ENCODE assay signal across 17 mouse cellular contexts in the genomic region with DNA sequence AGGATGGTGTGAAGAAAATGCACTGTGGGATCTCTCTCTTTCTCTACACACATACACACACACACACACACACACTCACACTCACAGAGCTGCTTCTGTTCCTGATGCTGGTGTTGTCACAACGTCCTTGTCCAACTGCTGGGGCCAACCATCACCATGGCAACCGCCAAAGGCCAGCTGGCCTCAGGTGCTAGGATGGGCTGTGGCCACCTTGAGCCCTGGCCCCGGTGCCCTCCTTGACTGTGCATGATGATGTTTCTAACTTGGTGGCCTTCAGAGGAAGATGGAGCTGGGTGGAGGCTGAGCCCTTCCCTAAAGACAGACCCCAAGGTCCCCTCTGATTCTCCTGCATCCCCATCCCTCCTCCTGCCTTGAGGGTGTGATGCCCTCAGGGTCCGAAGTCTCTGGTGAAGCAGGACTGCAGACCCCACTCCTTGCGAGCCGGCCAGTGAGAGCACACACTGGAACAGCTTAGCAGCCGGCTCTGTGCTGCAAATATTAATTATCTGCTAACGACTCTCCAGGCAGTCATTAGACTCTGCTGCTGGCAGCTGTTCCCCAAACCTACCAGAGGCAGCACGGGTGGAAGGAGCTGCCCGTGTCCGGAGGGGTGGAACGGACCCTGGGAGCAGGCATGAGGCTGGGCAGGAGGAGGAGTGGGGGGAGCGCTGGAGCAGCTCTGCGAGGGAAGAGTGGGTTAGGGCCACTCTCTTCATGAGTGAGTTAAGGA.
DNase-seq lines count a peak whose midpoint lies in the region; ATAC-seq and TF ChIP-seq lines count a peak whose summit lies in the region.
"Had no signal": no experiment of that assay in that cellular context is flagged by ENCODE, and none has a peak within 500 bp of the region (broad histone marks: within the 10 kb centered on the region; RNA-seq: fewer than 3 reads in every experiment).

No protein-coding gene starts in this region.

- peaks cover 56% of the 10 kb centered on the region for H3K27me3 ChIP-seq in forebrain, embryonic 10.5 days (ENCODE audit: poor library complexity, severe bottlenecking)
- no peaks in the 10 kb centered on the region for H3K27me3 ChIP-seq in forebrain, postnatal 0 days (ENCODE audit: insufficient read depth, low read length)
- H3K27me3 ChIP-seq in forebrain, embryonic 11.5 days (ENCODE audit: control insufficient read depth, insufficient read depth, low read length) = no peaks in the 10 kb centered on the region
- H3K27me3 ChIP-seq in hindbrain, embryonic 13.5 days = 0 out of 2 replicates have a peak, but pooled peaks cover 2% of the 10 kb centered on the region
- H3K27me3 ChIP-seq in midbrain, embryonic 14.5 days (ENCODE audit: control insufficient read depth, insufficient read depth, low read length) = no peaks in the 10 kb centered on the region

- no peak overlapping the region for H3K4me3 ChIP-seq in forebrain, embryonic 10.5 days
- no peak overlapping the region for H3K4me3 ChIP-seq in forebrain, postnatal 0 days (ENCODE audit: low read depth, low read length)
- H3K4me3 ChIP-seq in forebrain, embryonic 11.5 days (ENCODE audit: low read depth, low read length) = no peak overlapping the region
- no peak overlapping the region for H3K4me3 ChIP-seq in hindbrain, embryonic 13.5 days
- H3K4me3 ChIP-seq in midbrain, embryonic 14.5 days (replicated peaks; ENCODE audit: low read depth, low read length) = no peak overlapping the region
- H3K4me3 ChIP-seq: heart, embryonic 15.5 days; intestine, embryonic 15.5 days; limb, embryonic 15.5 days; megakaryocyte, embryonic 14.5 days had no signal

- whole genome bisulfite sequencing in forebrain, embryonic 10.5 days = 61% methylated on average over 14 of the region's 14 CpGs
- WGBS in forebrain, postnatal 0 days = 27% methylated on average over 14 of the region's 14 CpGs
- 48% methylated on average over 14 of the region's 14 CpGs for WGBS in forebrain, embryonic 11.5 days
- 34% methylated on average over 14 of the region's 14 CpGs for WGBS in hindbrain, embryonic 13.5 days
- 29% methylated on average over 14 of the region's 14 CpGs for WGBS in midbrain, embryonic 14.5 days

- TF ChIP-seq CTCF in forebrain, postnatal 0 days (IDR thresholded peaks at IDR 0.05; ENCODE audit: low read depth) = no peak

- no peaks in the 10 kb centered on the region for H3K9me3 ChIP-seq in forebrain, embryonic 10.5 days
- H3K9me3 ChIP-seq in forebrain, postnatal 0 days (ENCODE audit: low read length) = no peaks in the 10 kb centered on the region
- no peaks in the 10 kb centered on the region for H3K9me3 ChIP-seq in forebrain, embryonic 11.5 days (ENCODE audit: control insufficient read depth, low read length)
- H3K9me3 ChIP-seq in hindbrain, embryonic 13.5 days = no peaks in the 10 kb centered on the region
- H3K9me3 ChIP-seq in midbrain, embryonic 14.5 days (ENCODE audit: control insufficient read depth, low read length) = no peaks in the 10 kb centered on the region
- H3K9me3 ChIP-seq: heart, embryonic 15.5 days; intestine, embryonic 15.5 days; limb, embryonic 15.5 days had no signal

- peak overlapping the region; percentile 58 for H3K27ac ChIP-seq in forebrain, embryonic 10.5 days
- no peak overlapping the region for H3K27ac ChIP-seq in forebrain, postnatal 0 days (ENCODE audit: low read depth, low read length)
- peak overlapping the region; percentile 39; the same call in 1 of the 2 replicates for H3K27ac ChIP-seq in forebrain, embryonic 11.5 days (ENCODE audit: low read depth, low read length)
- H3K27ac ChIP-seq in hindbrain, embryonic 13.5 days = peak overlapping the region; percentile 93
- H3K27ac ChIP-seq in midbrain, embryonic 14.5 days (replicated peaks; ENCODE audit: low read depth, low read length) = peak overlapping the region; percentile 53
- H3K27ac ChIP-seq: heart, embryonic 15.5 days; intestine, embryonic 15.5 days; limb, embryonic 15.5 days had no signal

- DNase-seq in forebrain, embryonic 10.5 days (ENCODE audit: extremely low spot score, low spot score) = no peak
- no peak for DNase-seq in forebrain, postnatal 0 days
- peak; percentile 65 for DNase-seq in forebrain, embryonic 11.5 days (ENCODE audit: low spot score)
- DNase-seq in midbrain, embryonic 14.5 days = peak; percentile 59
- no peak for DNase-seq in MN1 (ENCODE audit: low spot score)
- DNase-seq in adrenal gland, postnatal 10 days = no peak
- no peak for DNase-seq in adrenal gland, adult (ENCODE audit: inconsistent age in 2 of 2, low spot score in 1 of 2)
- DNase-seq: adrenal gland, postnatal 36 days; cerebellum, adult 11 months; kidney, postnatal 25 days; lung, embryonic 14.5 days; thymus, adult 18-20 months had no signal

- peaks cover 25% of the 10 kb centered on the region for H3K4me1 ChIP-seq in forebrain, embryonic 10.5 days
- H3K4me1 ChIP-seq in forebrain, postnatal 0 days (ENCODE audit: insufficient read depth) = no peaks in the 10 kb centered on the region
- peaks cover 8% of the 10 kb centered on the region; the same call in 1 of the 2 replicates for H3K4me1 ChIP-seq in forebrain, embryonic 11.5 days (replicated peaks; ENCODE audit: control insufficient read depth, insufficient read depth, low read length)
- H3K4me1 ChIP-seq in hindbrain, embryonic 13.5 days (replicated peaks) = peaks cover 35% of the 10 kb centered on the region
- peaks cover 24% of the 10 kb centered on the region for H3K4me1 ChIP-seq in midbrain, embryonic 14.5 days (ENCODE audit: control insufficient read depth, insufficient read depth, low read length)
- H3K4me1 ChIP-seq: intestine, embryonic 15.5 days had no signal

- no peaks in the 10 kb centered on the region for H3K36me3 ChIP-seq in forebrain, embryonic 10.5 days (replicated peaks)
- H3K36me3 ChIP-seq in forebrain, postnatal 0 days (ENCODE audit: insufficient read depth) = no peaks in the 10 kb centered on the region
- no peaks in the 10 kb centered on the region for H3K36me3 ChIP-seq in forebrain, embryonic 11.5 days (ENCODE audit: control insufficient read depth, insufficient read depth, low read length)
- H3K36me3 ChIP-seq in hindbrain, embryonic 13.5 days = no peaks in the 10 kb centered on the region
- no peaks in the 10 kb centered on the region for H3K36me3 ChIP-seq in midbrain, embryonic 14.5 days (ENCODE audit: control insufficient read depth, insufficient read depth, low read length)
- H3K36me3 ChIP-seq: heart, embryonic 15.5 days; intestine, embryonic 15.5 days; limb, embryonic 15.5 days had no signal

- H3K4me2 ChIP-seq in forebrain, postnatal 0 days (ENCODE audit: low read depth) = no peak overlapping the region
- H3K4me2 ChIP-seq in forebrain, embryonic 11.5 days (ENCODE audit: low read depth, low read length, severe bottlenecking) = no peak overlapping the region
- H3K4me2 ChIP-seq in hindbrain, embryonic 13.5 days = 0 out of 2 replicates have a peak overlapping the region, but pooled peaks have one; percentile 27
- H3K4me2 ChIP-seq in midbrain, embryonic 14.5 days (ENCODE audit: low read length) = no peak overlapping the region
- H3K4me2 ChIP-seq: heart, embryonic 15.5 days; intestine, embryonic 15.5 days; limb, embryonic 15.5 days; lung, embryonic 14.5 days had no signal

- ATAC-seq in forebrain, postnatal 0 days = no peak
- peak; percentile 36; the same call in 1 of the 2 replicates for ATAC-seq in forebrain, embryonic 11.5 days (replicated peaks; ENCODE audit: low FRiP score)
- peak; percentile 67 for ATAC-seq in hindbrain, embryonic 13.5 days (ENCODE audit: low FRiP score)
- peak; percentile 50; the same call in 1 of the 2 replicates for ATAC-seq in midbrain, embryonic 14.5 days (ENCODE audit: low FRiP score, low TSS enrichment)
- ATAC-seq: intestine, embryonic 15.5 days had no signal

- no peak overlapping the region for H3K9ac ChIP-seq in forebrain, postnatal 0 days
- H3K9ac ChIP-seq in forebrain, embryonic 11.5 days (ENCODE audit: low read length) = no peak overlapping the region
- peak overlapping the region; percentile 53 for H3K9ac ChIP-seq in hindbrain, embryonic 13.5 days
- no peak overlapping the region for H3K9ac ChIP-seq in midbrain, embryonic 14.5 days (replicated peaks; ENCODE audit: low read length)
- H3K9ac ChIP-seq: heart, embryonic 15.5 days; intestine, embryonic 15.5 days; limb, embryonic 15.5 days; lung, embryonic 14.5 days had no signal

Comparison
In these comparisons a context has a peak if more than half of its experiments do, and no peak if none do; other contexts are left out.
1. DNase-seq: peak in forebrain, embryonic 11.5 days (single experiment) and midbrain, embryonic 14.5 days (single experiment); none in forebrain, embryonic 10.5 days (single experiment), forebrain, postnatal 0 days (single experiment), MN1 (single experiment), adrenal gland, postnatal 10 days (single experiment) and adrenal gland, adult (0 of 2).